Mouse (Mus musculus): ENCODE measurements around the gene Aebp1. TPM values are rescaled to one million over a fixed set of nuclear protein-coding genes. Genes with fewer than 3 reads are reported as not detected.

Aebp1 gene
- polyA plus RNA-seq, 1 experiment from 2014 or later: 34.7 TPM

GRCm38 (mm10) chr11:5855481-5855880 lies 6.3 kb upstream of the Aebp1 start:
- peaks cover 38% of the 10 kb centered on the region for H3K4me1 ChIP-seq (replicated peaks)
- H3K27me3 ChIP-seq (replicated peaks): no peaks in the 10 kb centered on the region; the same call in 1 of the 2 replicates
- ATAC-seq (ENCODE audit: insufficient number of reproducible peaks, low FRiP score): no peak
- H3K36me3 ChIP-seq: no peaks in the 10 kb centered on the region
- no peak overlapping the region for H3K27ac ChIP-seq (ENCODE audit: poor library complexity, severe bottlenecking)
- H3K9me3 ChIP-seq (replicated peaks): peaks cover 4% of the 10 kb centered on the region; the same call in 1 of the 2 replicates
- 0 out of 2 replicates have a peak overlapping the region, but pooled peaks have one; percentile 4 for H3K9ac ChIP-seq
- no peak overlapping the region for H3K4me3 ChIP-seq
- H3K4me2 ChIP-seq: no peak overlapping the region

DNA sequence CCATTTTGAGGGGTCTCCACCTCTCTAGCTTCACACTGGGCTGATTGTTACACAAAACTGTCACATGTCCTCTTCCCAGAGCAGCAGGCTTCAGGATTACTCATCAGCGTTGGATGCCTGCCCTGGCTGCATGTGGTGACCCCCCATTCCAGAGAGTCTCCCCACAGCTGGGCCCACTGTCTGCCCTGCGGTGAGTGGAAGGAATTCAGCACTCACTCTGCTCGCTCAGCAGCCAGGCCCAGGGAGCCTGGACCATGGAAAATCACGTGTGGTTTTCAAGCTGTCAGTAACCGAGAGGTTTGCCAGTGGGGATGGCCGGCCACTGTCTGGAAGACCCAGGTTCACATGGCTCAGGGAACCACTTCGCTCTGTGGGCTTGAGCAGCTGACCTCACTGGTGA lies 5.8 kb upstream of the Aebp1 start:
- Histone ChIP-seq H3K27me3 (replicated peaks) (no peaks in the 10 kb centered on the region; the same call in 1 of the 2 replicates), H3K9me3 (replicated peaks) (peaks cover 4% of the 10 kb centered on the region; the same call in 1 of the 2 replicates), H3K4me1 (replicated peaks) (peaks cover 34% of the 10 kb centered on the region), H3K27ac (ENCODE audit: poor library complexity, severe bottlenecking) (0 out of 2 replicates have a peak overlapping the region, but pooled peaks have one; percentile 14), H3K4me3 (no peak overlapping the region), H3K9ac (0 out of 2 replicates have a peak overlapping the region, but pooled peaks have one; percentile 4), H3K36me3 (no peaks in the 10 kb centered on the region), H3K4me2 (no peak overlapping the region)
- no peak for ATAC-seq (ENCODE audit: insufficient number of reproducible peaks, low FRiP score)
- 25% methylated on average over 7 of the region's 7 CpGs for WGBS

- 63% methylated on average over 8 of the region's 8 CpGs for WGBS
- no peak overlapping the region for H3K4me3 ChIP-seq
- H3K4me2 ChIP-seq: no peak overlapping the region
- no peak overlapping the region for H3K27ac ChIP-seq (ENCODE audit: poor library complexity, severe bottlenecking)
- H3K27me3 ChIP-seq (replicated peaks): no peaks in the 10 kb centered on the region; the same call in 1 of the 2 replicates
- no peak for ATAC-seq (ENCODE audit: insufficient number of reproducible peaks, low FRiP score)
- peaks cover 4% of the 10 kb centered on the region; the same call in 1 of the 2 replicates for H3K9me3 ChIP-seq (replicated peaks)
- H3K36me3 ChIP-seq: no peaks in the 10 kb centered on the region
- peaks cover 32% of the 10 kb centered on the region for H3K4me1 ChIP-seq (replicated peaks)
- no peak overlapping the region for H3K9ac ChIP-seq
These were observed 5.1 kb upstream of the Aebp1 start for GRCm38 (mm10) chr11:5856479-5857130.

DNA sequence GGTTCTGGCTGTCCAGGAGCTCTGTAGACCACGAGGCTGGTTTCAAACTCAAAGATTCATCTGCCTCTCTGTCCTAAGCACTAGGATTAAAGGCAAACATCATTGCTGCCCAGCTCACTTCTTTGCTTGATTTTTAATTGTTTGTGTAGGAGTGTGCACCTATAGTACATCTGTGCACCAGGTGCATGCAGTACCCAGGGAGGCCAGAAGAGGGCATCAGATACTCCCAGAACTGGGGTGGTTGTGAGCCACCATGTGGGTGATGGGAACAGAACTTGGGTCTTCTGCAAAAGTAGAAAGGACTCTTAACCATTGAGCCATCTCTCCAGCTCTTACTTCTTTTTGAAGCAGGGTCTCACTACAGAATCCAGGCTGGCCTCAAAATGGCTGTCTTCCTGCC lies 3.0 kb upstream of the Aebp1 start:
- no peak overlapping the region for H3K9ac ChIP-seq
- no peak overlapping the region for H3K27ac ChIP-seq (ENCODE audit: poor library complexity, severe bottlenecking)
- H3K4me2 ChIP-seq: no peak overlapping the region
- H3K4me3 ChIP-seq: no peak overlapping the region
- no peak for ATAC-seq (ENCODE audit: insufficient number of reproducible peaks, low FRiP score)
- peaks cover 5% of the 10 kb centered on the region; the same call in 1 of the 2 replicates for H3K27me3 ChIP-seq (replicated peaks)
- 74% methylated on average over 1 of the region's 1 CpGs for WGBS
- H3K4me1 ChIP-seq (replicated peaks): peaks cover 40% of the 10 kb centered on the region
- H3K36me3 ChIP-seq: no peaks in the 10 kb centered on the region
- peaks cover 4% of the 10 kb centered on the region; the same call in 1 of the 2 replicates for H3K9me3 ChIP-seq (replicated peaks)

DNA sequence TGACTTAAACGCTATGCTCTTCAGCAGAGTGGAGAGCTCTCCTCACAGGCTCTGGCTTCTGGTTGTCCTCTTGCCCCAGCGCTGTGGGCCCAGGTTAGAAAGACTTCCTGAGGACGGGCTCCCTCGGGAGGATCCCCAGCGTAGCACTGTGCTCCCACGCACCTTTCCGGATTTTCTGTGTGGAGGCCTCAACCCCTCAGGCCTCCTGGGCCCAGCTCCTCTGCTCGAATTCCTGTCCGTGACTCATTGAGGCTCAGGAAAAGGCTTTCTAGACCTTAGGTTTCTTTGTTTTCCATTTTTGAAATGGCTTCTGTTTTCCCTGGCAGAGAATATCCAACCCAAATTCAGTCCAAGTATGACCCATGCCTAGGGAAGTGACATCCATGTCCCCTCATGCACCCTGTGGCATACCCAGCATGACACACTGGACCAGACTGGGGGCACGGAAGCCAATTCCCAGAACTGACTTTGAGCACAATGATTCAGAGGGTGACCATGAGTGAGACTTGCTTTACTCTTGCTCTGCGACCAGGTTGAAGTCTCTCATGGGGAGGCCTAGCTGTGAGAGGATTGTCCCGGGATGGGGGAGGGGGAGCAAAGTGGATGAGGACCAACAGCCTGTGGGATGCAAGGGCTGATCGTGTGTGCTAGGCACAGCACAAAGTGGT lies 1.7 kb upstream of the Aebp1 start:
- 79% methylated on average over 13 of the region's 13 CpGs for WGBS
- H3K4me3 ChIP-seq: no peak overlapping the region
- no peak overlapping the region for H3K4me2 ChIP-seq
- ATAC-seq (ENCODE audit: insufficient number of reproducible peaks, low FRiP score): no peak
- H3K9ac ChIP-seq: no peak overlapping the region
- peaks cover 4% of the 10 kb centered on the region; the same call in 1 of the 2 replicates for H3K9me3 ChIP-seq (replicated peaks)
- peaks cover 8% of the 10 kb centered on the region for H3K36me3 ChIP-seq
- H3K27me3 ChIP-seq (replicated peaks): peaks cover 8% of the 10 kb centered on the region; the same call in 1 of the 2 replicates
- peaks cover 40% of the 10 kb centered on the region for H3K4me1 ChIP-seq (replicated peaks)
- no peak overlapping the region for H3K27ac ChIP-seq (ENCODE audit: poor library complexity, severe bottlenecking)

DNA sequence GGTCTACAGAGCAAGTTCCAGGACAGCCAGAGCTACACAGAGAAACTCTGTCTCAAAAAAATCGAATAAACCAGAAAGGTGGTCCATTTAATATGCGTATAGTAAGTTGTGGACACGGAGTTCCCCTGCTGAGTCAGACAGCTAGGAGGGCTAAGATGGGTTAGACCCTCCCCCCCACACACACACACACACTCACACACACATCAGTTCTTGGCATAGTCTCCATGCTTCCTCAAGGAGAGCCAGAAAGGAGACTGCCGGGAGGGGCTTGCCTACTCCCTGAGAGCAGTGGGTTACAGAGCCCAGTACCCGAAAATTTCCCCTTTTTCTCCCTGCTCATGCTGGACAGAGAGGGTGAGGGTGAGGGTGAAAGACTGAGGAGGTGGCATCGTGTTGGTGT lies 1.1 kb upstream of the Aebp1 start:
- H3K36me3 ChIP-seq: peaks cover 13% of the 10 kb centered on the region
- peaks cover 40% of the 10 kb centered on the region for H3K4me1 ChIP-seq (replicated peaks)
- peaks cover 8% of the 10 kb centered on the region; the same call in 1 of the 2 replicates for H3K27me3 ChIP-seq (replicated peaks)
- H3K9ac ChIP-seq: no peak overlapping the region
- peaks cover 4% of the 10 kb centered on the region; the same call in 1 of the 2 replicates for H3K9me3 ChIP-seq (replicated peaks)
- no peak overlapping the region for H3K27ac ChIP-seq (ENCODE audit: poor library complexity, severe bottlenecking)
- no peak for ATAC-seq (ENCODE audit: insufficient number of reproducible peaks, low FRiP score)
- H3K4me2 ChIP-seq: no peak overlapping the region
- no peak overlapping the region for H3K4me3 ChIP-seq
- whole genome bisulfite sequencing: 58% methylated on average over 6 of the region's 6 CpGs

GRCm38 (mm10) chr11:5862394-5863105 lies 803 bp downstream of the Aebp1 start:
- 10% methylated on average over 15 of the region's 15 CpGs for WGBS
- no peak for ATAC-seq (ENCODE audit: insufficient number of reproducible peaks, low FRiP score)
- Histone ChIP-seq H3K9ac (peak overlapping the region; percentile 69), H3K4me2 (peak overlapping the region; percentile 86), H3K9me3 (replicated peaks) (peaks cover 4% of the 10 kb centered on the region; the same call in 1 of the 2 replicates), H3K4me3 (peak overlapping the region; percentile 53), H3K36me3 (peaks cover 17% of the 10 kb centered on the region), H3K27me3 (replicated peaks) (peaks cover 8% of the 10 kb centered on the region; the same call in 1 of the 2 replicates), H3K27ac (ENCODE audit: poor library complexity, severe bottlenecking) (no peak overlapping the region), H3K4me1 (replicated peaks) (peaks cover 24% of the 10 kb centered on the region)

DNA sequence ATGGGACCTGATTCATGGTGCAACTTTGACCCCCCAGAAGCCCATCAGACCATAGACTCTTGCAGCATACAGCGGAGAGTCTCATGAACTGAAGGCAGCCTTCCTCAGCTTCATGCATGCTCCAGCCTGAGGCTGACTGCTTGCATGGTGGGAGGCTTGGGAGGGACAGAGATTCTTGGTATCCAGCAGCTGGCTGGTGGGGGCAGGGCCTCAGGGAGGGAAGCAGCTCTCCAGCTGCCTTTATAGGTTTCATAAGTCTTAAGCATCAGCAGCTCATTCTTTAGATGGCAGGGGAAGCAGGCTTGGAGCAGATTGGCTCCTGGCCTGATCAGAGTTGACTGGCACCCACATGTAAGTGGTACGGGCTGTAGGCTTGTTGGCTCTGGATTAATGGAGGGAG lies 5.4 kb downstream of the Aebp1 start:
- Histone ChIP-seq H3K27me3 (replicated peaks) (0 out of 2 replicates have a peak, but pooled peaks cover 5% of the 10 kb centered on the region), H3K4me1 (replicated peaks) (peaks cover 13% of the 10 kb centered on the region), H3K9me3 (replicated peaks) (no peaks in the 10 kb centered on the region), H3K27ac (ENCODE audit: poor library complexity, severe bottlenecking) (no peak overlapping the region), H3K4me3 (no peak overlapping the region), H3K9ac (no peak overlapping the region), H3K4me2 (no peak overlapping the region), H3K36me3 (peaks cover 62% of the 10 kb centered on the region)
- no peak for ATAC-seq (ENCODE audit: insufficient number of reproducible peaks, low FRiP score)
- 92% methylated on average over 2 of the region's 2 CpGs for WGBS

DNA sequence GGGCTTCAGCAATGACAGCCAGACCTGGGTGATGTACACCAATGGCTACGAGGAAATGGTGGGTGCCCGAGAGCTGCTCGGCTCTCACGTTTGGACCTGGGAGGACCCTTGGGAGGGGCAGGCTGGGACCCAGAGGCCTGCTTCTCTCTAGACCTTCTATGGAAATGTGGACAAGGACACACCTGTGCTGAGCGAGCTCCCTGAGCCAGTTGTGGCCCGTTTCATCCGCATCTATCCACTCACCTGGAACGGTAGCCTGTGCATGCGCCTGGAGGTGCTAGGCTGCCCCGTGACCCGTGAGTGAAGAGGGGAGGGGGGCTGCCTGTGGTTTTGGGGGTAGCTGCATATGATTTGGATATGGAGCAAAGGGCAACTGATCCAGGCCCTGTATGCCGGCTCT lies 6.6 kb downstream of the Aebp1 start:
- Histone ChIP-seq H3K27ac (ENCODE audit: poor library complexity, severe bottlenecking) (no peak overlapping the region), H3K27me3 (replicated peaks) (0 out of 2 replicates have a peak, but pooled peaks cover 5% of the 10 kb centered on the region), H3K4me2 (no peak overlapping the region), H3K9me3 (replicated peaks) (no peaks in the 10 kb centered on the region), H3K4me1 (replicated peaks) (peaks cover 2% of the 10 kb centered on the region), H3K4me3 (no peak overlapping the region), H3K36me3 (peaks cover 73% of the 10 kb centered on the region), H3K9ac (no peak overlapping the region)
- ATAC-seq (ENCODE audit: insufficient number of reproducible peaks, low FRiP score): no peak
- WGBS: 87% methylated on average over 12 of the region's 12 CpGs

GRCm38 (mm10) chr11:5869331-5869730 lies 7.6 kb downstream of the Aebp1 start:
- no peak for ATAC-seq (ENCODE audit: insufficient number of reproducible peaks, low FRiP score)
- peaks cover 82% of the 10 kb centered on the region for H3K36me3 ChIP-seq

GRCm38 (mm10) chr11:5870069-5870468 lies 8.3 kb downstream of the Aebp1 start:
- Histone ChIP-seq H3K27me3 (replicated peaks) (no peaks in the 10 kb centered on the region), H3K4me1 (replicated peaks) (no peaks in the 10 kb centered on the region), H3K9me3 (replicated peaks) (no peaks in the 10 kb centered on the region), H3K9ac (no peak overlapping the region), H3K36me3 (peaks cover 82% of the 10 kb centered on the region), H3K4me2 (no peak overlapping the region), H3K27ac (ENCODE audit: poor library complexity, severe bottlenecking) (no peak overlapping the region), H3K4me3 (no peak overlapping the region)
- no peak for ATAC-seq (ENCODE audit: insufficient number of reproducible peaks, low FRiP score)
- WGBS: 85% methylated on average over 16 of the region's 16 CpGs

More at GRCm38 (mm10) chr11:5869331-5869730, 7.6 kb downstream of the Aebp1 start:
- H3K4me2 ChIP-seq: no peak overlapping the region
- WGBS: 92% methylated on average over 16 of the region's 16 CpGs
- no peak overlapping the region for H3K4me3 ChIP-seq
- H3K4me1 ChIP-seq (replicated peaks): no peaks in the 10 kb centered on the region
- H3K9me3 ChIP-seq (replicated peaks): no peaks in the 10 kb centered on the region
- no peaks in the 10 kb centered on the region for H3K27me3 ChIP-seq (replicated peaks)
- no peak overlapping the region for H3K27ac ChIP-seq (ENCODE audit: poor library complexity, severe bottlenecking)
- H3K9ac ChIP-seq: no peak overlapping the region
